Mouse (Mus musculus): ENCODE data around the gene Rimbp2. TPM values are rescaled to one million over a fixed set of nuclear protein-coding genes. Genes with fewer than 3 reads are reported as not detected.

Gene Rimbp2
- total and polyA plus RNA-seq, 3 experiments = not detected

DNA sequence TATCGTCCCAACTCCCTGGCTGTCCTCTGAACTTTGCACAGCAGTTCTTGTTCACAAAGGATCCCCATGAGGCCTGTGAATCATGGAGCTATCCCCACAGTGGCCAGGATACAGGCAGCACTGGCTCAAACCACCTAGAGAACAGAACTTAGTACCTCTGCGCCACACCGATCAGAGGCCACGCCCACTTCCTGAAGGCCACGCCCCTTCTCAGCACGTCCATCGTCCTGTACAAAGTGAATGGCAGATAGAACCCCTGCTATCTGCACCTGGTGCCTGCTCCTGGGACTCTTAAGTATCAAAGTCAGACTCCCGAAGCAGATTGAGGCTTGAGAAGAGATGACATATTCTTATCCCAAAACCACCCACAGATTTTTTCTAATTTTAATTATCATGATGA lies 242.7 kb downstream of the Rimbp2 start:
- no peaks in the 10 kb centered on the region for H3K9me3 ChIP-seq (replicated peaks; ENCODE audit: insufficient read depth, low read length)
- no peaks in the 10 kb centered on the region for H3K4me1 ChIP-seq (ENCODE audit: control insufficient read depth in 1 of 2, insufficient read depth in 2 of 2, low read length in 2 of 2)
- DNase-seq (ENCODE audit: low read depth, low spot score) = no peak
- TF ChIP-seq RCOR1 (IDR thresholded peaks at IDR 0.05; ENCODE audit: low read depth, low read length) (no peak), GATA1 (IDR thresholded peaks at IDR 0.05; ENCODE audit: low read depth, low read length) (no peak), TAL1 (IDR thresholded peaks at IDR 0.05; ENCODE audit: low read length) (no peak), USF2 (IDR thresholded peaks at IDR 0.05; ENCODE audit: borderline replicate concordance in 1 of 2, insufficient read depth in 1 of 2, low read depth in 1 of 2, low read length in 2 of 2) (no peak), JUND (IDR thresholded peaks at IDR 0.05; ENCODE audit: low read depth, low read length) (no peak)
- no peak overlapping the region for H3K27ac ChIP-seq (ENCODE audit: control insufficient read depth, low read depth, low read length)
- H3K27me3 ChIP-seq (ENCODE audit: control insufficient read depth in 1 of 2, insufficient read depth in 2 of 2, low read length in 2 of 2) = no peaks in the 10 kb centered on the region
- H3K79me2 ChIP-seq (ENCODE audit: control insufficient read depth, insufficient read depth, low read length, poor library complexity) = no peaks in the 10 kb centered on the region
- H3K36me3 ChIP-seq (ENCODE audit: control insufficient read depth in 1 of 2, insufficient read depth in 2 of 2, low read length in 2 of 2) = no peaks in the 10 kb centered on the region
- no peak overlapping the region for H3K9ac ChIP-seq (ENCODE audit: control insufficient read depth, low read depth, low read length, poor library complexity, severe bottlenecking)
- H3K4me3 ChIP-seq (ENCODE audit: control insufficient read depth in 1 of 2, insufficient read depth in 1 of 2, low read depth in 2 of 2, low read length in 2 of 2) = no peak overlapping the region

DNA sequence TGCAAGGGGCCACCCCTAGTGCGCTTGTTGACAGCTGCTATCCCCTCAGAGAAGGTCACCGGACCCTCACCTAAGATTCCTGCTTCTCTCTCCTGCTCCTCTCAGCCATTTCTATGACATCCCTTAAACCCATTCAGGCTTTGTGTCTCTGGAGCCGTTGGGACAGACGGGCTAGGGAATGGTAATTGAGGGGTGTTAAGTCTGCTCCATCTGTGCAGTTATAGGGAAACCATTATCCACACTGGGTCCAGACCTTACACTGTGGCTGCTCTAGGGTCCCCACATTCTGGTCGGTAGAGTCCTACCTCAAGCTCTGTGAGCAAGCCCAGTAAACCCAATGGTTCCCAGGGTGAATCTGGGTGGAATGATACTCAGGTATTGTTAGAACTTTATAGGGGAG lies 244.4 kb downstream of the Rimbp2 start:
- no peak for TF ChIP-seq MYC (IDR thresholded peaks at IDR 0.05; ENCODE audit: low read depth, low read length)
- no peak for TF ChIP-seq RCOR1 (IDR thresholded peaks at IDR 0.05; ENCODE audit: low read depth, low read length)
- TF ChIP-seq TAL1 (IDR thresholded peaks at IDR 0.05; ENCODE audit: low read length) = no peak
- no peak for TF ChIP-seq NELFE (IDR thresholded peaks at IDR 0.05; ENCODE audit: low read depth, low read length)
- TF ChIP-seq KAT2A (conservative IDR thresholded peaks at IDR 0.05; ENCODE audit: low read depth, low read length) = no peak
- no peak for TF ChIP-seq TCF12 (IDR thresholded peaks at IDR 0.05; ENCODE audit: low read depth, low read length)
- TF ChIP-seq ZC3H11A (IDR thresholded peaks at IDR 0.05; ENCODE audit: low read depth, low read length) = no peak
- TF ChIP-seq ZMIZ1 (IDR thresholded peaks at IDR 0.05; ENCODE audit: low read depth, low read length) = no peak
- no peak for TF ChIP-seq ELF1 (IDR thresholded peaks at IDR 0.05; ENCODE audit: low read depth, low read length)
- no peak for TF ChIP-seq POLR2AphosphoS2 (IDR thresholded peaks at IDR 0.05; ENCODE audit: low read length)
- TF ChIP-seq RAD21 (IDR thresholded peaks at IDR 0.05; ENCODE audit: low read depth, low read length) = no peak
- DNase-seq (ENCODE audit: low read depth, low spot score) = no peak
- no peaks in the 10 kb centered on the region for H3K36me3 ChIP-seq (ENCODE audit: control insufficient read depth in 1 of 2, insufficient read depth in 2 of 2, low read length in 2 of 2)
- H3K4me1 ChIP-seq (ENCODE audit: control insufficient read depth in 1 of 2, insufficient read depth in 2 of 2, low read length in 2 of 2) = no peaks in the 10 kb centered on the region
- no peaks in the 10 kb centered on the region for H3K9me3 ChIP-seq (replicated peaks; ENCODE audit: insufficient read depth, low read length)
- no peak overlapping the region for H3K9ac ChIP-seq (ENCODE audit: control insufficient read depth, low read depth, low read length, poor library complexity, severe bottlenecking)
- H3K27me3 ChIP-seq (ENCODE audit: control insufficient read depth in 1 of 2, insufficient read depth in 2 of 2, low read length in 2 of 2) = no peaks in the 10 kb centered on the region
- H3K27ac ChIP-seq (ENCODE audit: control insufficient read depth, low read depth, low read length) = no peak overlapping the region
- no peak overlapping the region for H3K4me3 ChIP-seq (ENCODE audit: control insufficient read depth in 1 of 2, insufficient read depth in 1 of 2, low read depth in 2 of 2, low read length in 2 of 2)
- no peaks in the 10 kb centered on the region for H3K79me2 ChIP-seq (ENCODE audit: control insufficient read depth, insufficient read depth, low read length, poor library complexity)

Other genes with a start within 250 kb of the Rimbp2 start
- gene Stx2, start 55.1 kb upstream of the Rimbp2 start, total RNA-seq (2012; rRNA removed) = 69.0 and 84.8 TPM in 2 replicates
- 10 to 100 TPM in 1 of 2 experiments, not detected in 1; 97.1 TPM for gene Stx2, start 55.1 kb upstream of the Rimbp2 start, polyA plus RNA-seq (2012; ENCODE audit: insufficient read depth in 1 of 2, insufficient read length in 2 of 2, low read depth in 1 of 2, low replicate concordance in 2 of 2, missing spikeins in 1 of 2)
- 950 and 1,019 TPM in 2 replicates for gene Ran, start 66.6 kb upstream of the Rimbp2 start, total RNA-seq (2012; rRNA removed)
- 1,000 to 10,000 TPM in 1 of 2 experiments, 10 to 100 TPM in 1; 91.6 to 2,479 TPM for gene Ran, start 66.6 kb upstream of the Rimbp2 start, polyA plus RNA-seq (2012; ENCODE audit: insufficient read depth in 1 of 2, insufficient read length in 2 of 2, low read depth in 1 of 2, low replicate concordance in 2 of 2, missing spikeins in 1 of 2)
- gene Adgrd1, start 143.3 kb upstream of the Rimbp2 start, total RNA-seq (2012; rRNA removed) = 0.27 and 0.29 TPM in 2 replicates
- under 1 TPM in 1 of 2 experiments, not detected in 1; 0.56 TPM for gene Adgrd1, start 143.3 kb upstream of the Rimbp2 start, polyA plus RNA-seq (2012; ENCODE audit: insufficient read depth in 1 of 2, insufficient read length in 2 of 2, low read depth in 1 of 2, low replicate concordance in 2 of 2, missing spikeins in 1 of 2)

All from MEL (cell line).